In genomic region chr19:46131694-46132525, GRCm38 (mm10) we compare ENCODE assay signal across 8 mouse cellular contexts. TPM values are rescaled to one million over a fixed set of nuclear protein-coding genes. Genes with fewer than 3 reads are reported as not detected.
DNase-seq lines count a peak whose midpoint lies in the region; ATAC-seq and TF ChIP-seq lines count a peak whose summit lies in the region.

Gene Elovl3 (plus strand): TSS chr19:46131897.

- peaks cover 70% of the 10 kb centered on the region for H3K27me3 ChIP-seq in forebrain, embryonic 10.5 days (ENCODE audit: poor library complexity, severe bottlenecking)
- H3K27me3 ChIP-seq in myocyte (ENCODE audit: control insufficient read depth, insufficient read depth, insufficient read length) = no peaks in the 10 kb centered on the region

- H3K79me2 ChIP-seq in myocyte (ENCODE audit: control insufficient read depth, insufficient read depth) = no peaks in the 10 kb centered on the region

- H3ac ChIP-seq in myocyte (ENCODE audit: control insufficient read depth, insufficient read length) = no peak within 1 kb of the TSS

- intact Hi-C loops in left cerebral cortex, adult 2 months (cut with DNase I) = no loop called here
- intact Hi-C loops in left cerebral cortex, postnatal 14 days (cut with DNase I) = no loop called here

- H3K4me2 ChIP-seq in myocyte (ENCODE audit: low read depth) = peak within 1 kb of the TSS; percentile 38

- H3K4me3 ChIP-seq in left cerebral cortex, adult 2 months = peak within 1 kb of the TSS; percentile 24; the same call in 1 of the 2 replicates
- H3K4me3 ChIP-seq in forebrain, embryonic 10.5 days = peak within 1 kb of the TSS; percentile 37
- no peak within 1 kb of the TSS for H3K4me3 ChIP-seq in myocyte

- H3K9me3 ChIP-seq in forebrain, embryonic 10.5 days = no peaks in the 10 kb centered on the region

- H3K36me3 ChIP-seq in forebrain, embryonic 10.5 days (replicated peaks) = no peaks in the 10 kb centered on the region
- no peaks in the 10 kb centered on the region for H3K36me3 ChIP-seq in myocyte (ENCODE audit: control insufficient read depth, insufficient read depth)

- WGBS in forebrain, embryonic 10.5 days = 2% methylated on average over 31 of the region's 31 CpGs

- TF ChIP-seq CTCF in left cerebral cortex, adult 2 months (IDR thresholded peaks at IDR 0.05) = no peak

- peaks cover 38% of the 10 kb centered on the region for H3K4me1 ChIP-seq in forebrain, embryonic 10.5 days

- DNase-seq in left cerebral cortex, adult 2 months (ENCODE audit: extremely low spot score in 1 of 2, low spot score in 2 of 2) = no peak
- no peak for DNase-seq in left cerebral cortex, postnatal 14 days (ENCODE audit: low spot score in 2 of 2)
- no peak for DNase-seq in forebrain, embryonic 10.5 days (ENCODE audit: extremely low spot score, low spot score)
- DNase-seq in liver = peak; percentile 58
- no peak for DNase-seq in c-Kit-positive CD71-positive TER-119-positive erythroid progenitor cells, embryonic 14.5 days (ENCODE audit: low spot score)

- no peak within 1 kb of the TSS for H3K27ac ChIP-seq in left cerebral cortex, adult 2 months
- H3K27ac ChIP-seq in forebrain, embryonic 10.5 days = no peak within 1 kb of the TSS

- ATAC-seq in hematopoietic stem cell, adult 5-6 weeks (replicated peaks in 1 of 2; ENCODE audit: insufficient read depth in 1 of 2, low FRiP score in 2 of 2, low TSS enrichment in 1 of 2, low read depth in 1 of 2, poor library complexity in 2 of 2, severe bottlenecking in 2 of 2) = peak; percentile 15 to 34; a peak in 1 of 4 replicates
- ATAC-seq in inflammation-experienced regulatory T-cells, adult 6 months = no peak

- TF ChIP-seq POLR2A in myocyte (IDR thresholded peaks at IDR 0.05; ENCODE audit: insufficient read length, low read depth) = no peak

TF ChIP-seq in myocyte, 11 proteins besides CTCF, POLR2A, EP300 and RAD21:
- TF ChIP-seq SRF (IDR thresholded peaks at IDR 0.05; ENCODE audit: control insufficient read depth, insufficient read length, low read depth) (no peak), MYOG (IDR thresholded peaks at IDR 0.05; ENCODE audit: control insufficient read depth in 1 of 3, insufficient read depth in 1 of 3, insufficient read length in 2 of 3, low read depth in 2 of 3) (no peak), USF1 (IDR thresholded peaks at IDR 0.05; ENCODE audit: low read depth) (no peak), E2F4 (IDR thresholded peaks at IDR 0.05; ENCODE audit: insufficient read depth) (no peak), CEBPB (IDR thresholded peaks at IDR 0.05; ENCODE audit: insufficient read depth, poor library complexity, severe bottlenecking) (no peak), TCF3 (IDR thresholded peaks at IDR 0.05; ENCODE audit: insufficient read length, low read depth) (no peak), TCF12 (IDR thresholded peaks at IDR 0.05; ENCODE audit: insufficient read depth, poor library complexity, severe bottlenecking) (no peak), REST (IDR thresholded peaks at IDR 0.05; ENCODE audit: insufficient read depth, insufficient read length) (no peak), MAX (IDR thresholded peaks at IDR 0.05; ENCODE audit: low read depth) (no peak), POLR2AphosphoS2 (IDR thresholded peaks at IDR 0.05; ENCODE audit: insufficient read length, low read depth) (no peak), MYOD1 (IDR thresholded peaks at IDR 0.05; ENCODE audit: control insufficient read depth in 1 of 3, insufficient read length in 2 of 3, low read depth in 2 of 3) (no peak)

RNA-seq across cellular contexts. Expression of gene Elovl3, which starts in this region (rescaled TPM):
- total RNA-seq in left cerebral cortex, adult 2 months (2021) = not detected
- total RNA-seq in left cerebral cortex, postnatal 14 days (2021) = not detected
- 0.07 and 0.17 TPM in 2 replicates for polyA plus RNA-seq in forebrain, embryonic 10.5 days (2016; fragmentation: Nextera tagmentation; extraction: Ambion mirVana)
- 0.38 and 1.4 TPM in 2 replicates for total RNA-seq in hematopoietic stem cell, adult 5-6 weeks (2017)
- polyA plus RNA-seq in myocyte (2012; fragmentation: generic; extraction: Trizol) = 0.50 TPM
- polyA plus RNA-seq in inflammation-experienced regulatory T-cells, adult 6 months (2017; shearing (Covaris generic)) = not detected
